Mouse (Mus musculus) layer of hippocampus, postnatal 36 days (tissue): ENCODE data around the gene Tubb5. TPM values are rescaled to one million over a fixed set of nuclear protein-coding genes. Genes with fewer than 3 reads are reported as not detected.
"Not testable (repeated sequence)": the region's sequence is repeated elsewhere in the genome, so short reads cannot be mapped to it uniquely, and the experiment has no call there.

ENCODE experiments used
- DNase-seq, 2 experiments: peaks; one replicate each; pipeline ENCODE4 v3.0.0; 2022
- total RNA-seq, 2 experiments: library from RNA; stranded (reverse); gene quantifications; 2 replicates each; pipeline ENCODE4 v1.2.3; 2021

Tubb5 gene
- total RNA-seq, 2 experiments from 2014 or later: 360 to 381 TPM

DNA sequence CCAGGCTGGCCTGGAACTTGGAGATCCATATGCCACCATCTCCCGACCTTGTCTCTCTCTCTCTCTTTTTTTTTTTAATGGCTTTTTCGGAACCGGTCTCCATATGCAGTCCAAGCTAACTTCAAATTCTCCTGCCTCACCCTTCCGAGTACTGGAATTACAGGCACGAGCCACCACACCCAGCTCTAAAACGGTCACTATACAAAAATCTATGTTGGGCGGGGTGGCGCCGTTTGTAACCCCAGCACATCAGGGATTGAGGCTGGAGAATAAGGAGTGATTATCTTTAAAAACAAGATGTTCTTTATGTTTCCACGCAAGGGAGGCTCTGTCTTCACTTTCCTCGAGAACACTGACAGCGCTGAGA lies 22.7 kb upstream of the Tubb5 start:
- no peak for DNase-seq

DNA sequence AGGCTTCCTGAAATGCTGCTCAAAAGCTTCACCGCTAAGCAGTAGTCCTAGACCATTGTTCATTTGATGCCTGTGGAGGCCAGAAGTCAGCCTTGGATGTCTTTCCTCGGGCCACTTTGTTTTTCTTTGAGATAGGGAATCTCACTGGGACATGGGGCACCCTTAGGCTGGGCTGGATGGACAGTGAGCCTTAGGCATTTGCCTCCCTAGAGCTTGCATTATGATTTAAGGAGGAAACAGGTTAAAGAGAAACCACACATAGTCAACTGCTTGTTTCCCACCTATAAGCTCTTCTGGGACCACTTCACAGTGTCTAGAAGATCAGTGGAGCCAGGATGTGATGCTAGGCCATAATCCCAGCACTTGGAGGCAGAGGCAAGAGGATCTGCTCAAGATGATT lies 21.7 kb upstream of the Tubb5 start:
- no peak for DNase-seq

DNA sequence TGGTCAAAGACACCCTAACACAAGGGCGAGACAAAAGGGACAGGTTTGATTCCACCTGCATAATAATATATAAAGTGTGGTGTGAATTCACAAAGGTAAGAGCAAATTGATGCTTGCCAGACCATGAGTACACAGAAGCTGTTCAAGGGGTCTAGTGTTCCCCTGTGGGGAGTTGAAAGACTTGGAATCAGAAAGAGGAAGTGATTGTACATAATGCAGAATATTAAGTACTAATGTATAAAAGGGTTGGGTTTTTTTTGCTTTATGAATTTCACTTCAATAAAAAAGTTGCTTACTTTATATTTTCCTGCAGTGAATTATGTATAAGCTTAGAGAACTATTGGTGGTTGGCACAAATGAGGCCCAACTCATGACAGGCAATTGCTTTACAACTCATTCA lies 21.3 kb upstream of the Tubb5 start:
- no peak for DNase-seq

DNA sequence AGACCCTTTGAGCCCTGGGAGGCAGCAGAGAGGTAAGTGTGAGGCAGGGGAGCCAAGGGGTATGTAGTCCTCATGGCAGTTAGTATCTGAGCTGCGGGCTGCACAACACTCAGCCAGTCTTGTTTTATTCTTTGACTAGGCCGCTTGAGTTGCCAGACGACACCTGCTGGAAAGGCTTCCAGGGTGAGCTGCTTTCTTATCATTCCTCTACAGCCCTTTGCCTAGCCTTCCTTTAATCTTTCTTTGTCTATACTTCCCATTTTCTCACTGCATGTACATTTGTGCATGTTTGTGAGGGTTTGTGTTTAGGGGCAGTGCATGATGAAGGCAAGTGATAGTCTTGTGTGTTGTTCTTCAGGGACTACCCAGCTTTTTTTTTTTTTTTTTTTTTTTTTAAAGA lies 12.9 kb upstream of the Tubb5 start:
- DNase-seq: no peak

DNA sequence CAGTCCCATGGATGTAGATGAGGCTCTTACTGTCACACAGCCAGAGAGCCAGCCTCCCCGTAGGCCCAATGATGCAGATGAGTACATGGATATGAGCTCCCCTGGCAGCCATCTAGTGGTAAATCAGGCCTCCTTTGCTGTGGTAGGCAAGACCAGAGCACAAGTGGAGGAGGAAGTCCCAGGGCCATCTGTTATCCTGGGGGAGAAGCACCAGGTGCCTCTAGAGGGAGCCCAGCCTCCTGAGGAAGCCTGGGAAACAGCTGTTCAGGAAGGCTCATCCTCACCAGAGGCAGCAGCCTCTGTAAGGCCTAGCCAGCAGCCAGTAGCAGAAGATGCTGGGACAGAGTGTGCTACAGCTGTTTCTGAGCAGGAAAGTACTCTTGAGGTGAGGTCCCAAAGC lies 10.0 kb upstream of the Tubb5 start:
- no peak for DNase-seq

DNA sequence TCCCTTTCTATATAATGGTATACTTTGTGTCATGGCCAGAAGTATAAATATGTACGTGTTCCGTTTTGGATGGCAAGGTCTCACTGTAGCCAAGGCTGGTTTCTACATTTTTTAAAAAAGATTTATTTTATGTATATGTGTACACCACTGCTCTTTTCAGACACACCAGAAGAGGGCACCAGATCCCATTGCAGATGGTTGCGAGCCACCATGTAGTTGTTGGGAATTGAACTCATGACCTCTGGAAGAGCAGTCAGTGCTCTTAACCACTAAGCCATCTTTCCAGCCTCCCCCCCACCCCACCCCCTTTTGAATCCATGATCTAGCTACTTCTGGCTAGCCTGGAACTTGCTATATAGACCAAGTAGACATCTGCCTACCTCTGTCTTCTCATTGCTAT lies 5.4 kb upstream of the Tubb5 start:
- DNase-seq: no peak

DNA sequence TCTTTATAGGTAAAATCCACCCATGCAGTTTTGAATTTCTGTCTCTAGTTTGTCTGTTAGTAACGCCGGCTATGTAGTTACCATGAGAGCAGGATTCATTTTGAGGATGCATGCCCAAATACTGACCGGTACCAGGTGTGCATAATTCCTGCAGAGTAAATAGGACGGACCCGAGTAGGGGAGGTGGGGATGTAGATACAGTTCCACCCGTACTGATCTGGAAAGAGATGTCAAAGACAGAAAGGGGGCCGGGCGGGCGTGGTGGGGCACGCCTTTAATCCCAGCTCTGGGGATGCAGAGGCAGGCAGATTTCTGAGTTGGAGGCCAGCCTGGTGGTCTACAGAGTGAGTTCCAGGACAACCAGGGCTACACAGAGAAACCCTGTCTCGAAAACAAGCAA lies 3.9 kb upstream of the Tubb5 start:
- no peak for DNase-seq

DNA sequence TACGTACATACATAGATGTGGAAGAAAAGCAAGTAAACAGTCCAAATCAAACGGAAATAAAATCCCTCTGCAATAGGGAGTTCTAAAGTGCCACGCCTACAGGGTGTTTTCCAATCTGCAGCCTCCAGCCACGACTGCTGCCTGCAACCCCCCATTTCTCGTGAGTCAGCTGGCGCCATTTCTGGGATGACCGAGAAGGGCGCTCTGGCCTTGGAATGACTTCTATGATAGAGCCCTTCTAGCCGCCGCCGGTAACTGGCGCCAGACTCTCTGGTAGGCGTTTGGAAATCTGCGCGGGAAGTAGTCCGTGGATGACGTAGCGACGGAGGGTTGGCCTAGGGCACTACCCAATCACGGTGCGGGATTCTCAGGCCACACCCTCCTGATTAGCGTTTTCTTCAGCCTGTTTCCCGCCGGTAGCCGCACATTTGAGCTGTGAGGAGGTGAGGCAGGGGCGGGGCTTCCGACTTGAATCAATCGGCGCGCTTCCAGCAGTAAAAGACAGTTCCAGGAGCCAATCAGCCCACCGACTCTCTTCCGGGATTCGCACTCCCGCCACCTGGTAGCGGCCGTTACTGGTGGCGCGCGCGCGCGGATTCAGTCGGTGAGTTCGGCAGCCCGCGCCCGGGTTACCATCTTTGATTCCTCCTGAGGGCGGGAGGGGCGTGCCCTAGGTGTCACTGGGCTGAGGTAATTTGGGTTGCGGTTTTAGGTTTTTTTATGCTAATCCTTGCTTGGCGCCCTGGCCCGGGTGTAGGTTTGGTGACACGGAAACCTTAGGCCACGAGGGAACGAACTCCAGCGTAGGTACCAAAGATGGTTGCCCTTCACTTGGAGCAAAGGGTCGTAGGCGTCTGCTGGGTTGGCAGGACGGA lies 3.2 kb upstream of the Tubb5 start, which contains the start of gene Mdc1:
Gene Mdc1, plus strand, starts transcription at position 440 of the 875 bp plus-strand sequence.
- DNase-seq: peak; percentile 100

DNA sequence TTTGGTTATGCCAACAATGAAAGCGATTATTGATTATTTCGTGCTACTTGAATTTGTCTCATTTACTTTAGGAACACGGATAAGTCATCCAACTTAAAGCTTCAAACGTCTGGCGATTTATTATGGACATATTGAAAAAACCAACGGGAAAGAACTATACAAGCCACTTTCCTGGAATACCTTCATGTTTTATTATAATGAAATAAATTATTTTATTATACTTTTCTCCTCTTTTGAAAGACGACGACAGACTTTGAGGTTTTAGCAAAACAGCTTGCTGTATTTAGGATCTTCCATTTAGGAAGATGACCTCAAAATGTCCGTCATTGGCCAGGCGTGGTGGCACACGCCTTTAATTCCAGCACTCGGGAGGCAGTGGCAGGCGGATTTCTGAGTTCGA lies 2.5 kb upstream of the Tubb5 start:
- DNase-seq: no peak

DNA sequence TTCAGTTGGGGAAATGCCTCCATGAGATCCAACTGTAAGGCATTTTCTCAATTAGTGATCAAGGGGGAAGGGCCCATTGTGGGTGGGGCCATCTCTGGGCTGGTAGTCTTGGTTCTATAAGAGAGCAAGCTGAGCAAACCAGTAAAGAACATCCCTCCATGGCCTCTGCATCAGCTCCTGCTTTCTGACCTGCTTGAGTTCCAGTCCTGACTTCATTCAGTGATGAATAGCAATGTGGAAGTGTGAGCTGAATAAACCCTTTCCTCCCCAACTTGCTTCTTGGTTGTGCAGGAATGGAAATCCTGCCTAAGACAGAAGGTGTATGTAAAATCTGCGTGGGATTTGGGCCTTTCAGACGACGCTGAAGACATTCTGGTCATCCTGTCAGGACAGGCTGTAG lies 896 bp upstream of the Tubb5 start:
- not testable (repeated sequence) for DNase-seq

DNA sequence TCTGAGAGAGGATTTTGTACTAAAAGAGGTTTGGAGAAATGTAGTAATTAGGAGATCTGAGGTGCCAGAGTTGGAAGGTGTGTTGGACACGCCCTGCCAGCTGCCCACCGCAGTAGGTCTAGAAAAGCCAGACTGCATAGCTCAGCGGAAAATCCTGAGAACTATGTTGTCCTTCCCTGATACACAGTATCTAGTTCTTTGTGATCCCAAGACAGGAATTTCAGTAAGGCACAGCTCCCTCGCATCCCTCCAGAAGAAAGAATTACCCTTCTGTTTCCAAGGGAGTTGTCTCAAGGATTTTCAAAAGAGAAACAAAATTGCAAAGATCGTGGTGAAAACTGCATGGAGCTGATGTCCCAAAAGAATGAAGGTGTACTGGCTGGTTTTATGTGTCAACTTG lies 464 bp upstream of the Tubb5 start:
- no peak for DNase-seq

DNA sequence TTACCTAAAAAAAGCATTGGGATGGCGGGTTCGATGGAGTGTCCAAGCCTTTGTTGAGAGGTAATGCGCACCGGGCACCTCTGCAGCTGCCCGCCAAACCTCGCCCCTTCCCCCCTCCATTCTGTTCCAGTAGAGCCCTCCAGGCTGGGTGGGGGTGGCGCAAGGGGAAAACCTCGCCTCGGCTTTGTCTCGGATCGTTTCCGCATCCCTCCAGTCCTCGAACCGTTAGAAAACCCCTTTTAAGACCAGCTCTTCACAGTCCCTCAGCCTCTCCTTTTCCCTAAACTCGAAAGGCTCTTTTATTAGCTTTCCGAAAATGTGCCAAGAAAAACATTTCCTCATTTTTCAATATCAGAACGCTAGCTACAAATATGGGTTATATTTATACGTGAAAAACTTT lies 619 bp downstream of the Tubb5 start:
- DNase-seq: peak in 1 of 2 experiments; percentile 50

DNA sequence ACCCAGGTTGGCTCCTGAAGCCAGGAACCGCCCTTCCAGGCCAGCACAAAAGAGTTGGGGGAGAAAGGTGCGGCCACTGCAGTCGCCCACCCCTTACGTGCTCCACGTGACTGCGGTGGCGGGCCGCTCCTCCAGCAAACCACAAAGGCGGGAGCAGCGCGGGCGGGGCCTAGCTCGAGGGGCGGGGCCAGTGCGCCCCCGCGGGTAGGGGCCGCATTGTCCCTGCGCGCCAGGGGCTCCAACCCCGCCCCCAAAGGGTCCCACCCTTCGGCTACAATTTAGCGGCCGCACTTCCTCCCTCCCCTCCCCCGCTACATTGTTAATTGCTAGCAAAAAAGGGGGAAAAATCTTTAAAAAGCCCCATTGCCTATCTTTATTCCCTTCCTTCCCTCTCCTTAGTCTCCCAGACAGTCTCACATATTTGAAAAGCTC lies 1.1 kb downstream of the Tubb5 start:
- peak; percentile 78 to 82 for DNase-seq

DNA sequence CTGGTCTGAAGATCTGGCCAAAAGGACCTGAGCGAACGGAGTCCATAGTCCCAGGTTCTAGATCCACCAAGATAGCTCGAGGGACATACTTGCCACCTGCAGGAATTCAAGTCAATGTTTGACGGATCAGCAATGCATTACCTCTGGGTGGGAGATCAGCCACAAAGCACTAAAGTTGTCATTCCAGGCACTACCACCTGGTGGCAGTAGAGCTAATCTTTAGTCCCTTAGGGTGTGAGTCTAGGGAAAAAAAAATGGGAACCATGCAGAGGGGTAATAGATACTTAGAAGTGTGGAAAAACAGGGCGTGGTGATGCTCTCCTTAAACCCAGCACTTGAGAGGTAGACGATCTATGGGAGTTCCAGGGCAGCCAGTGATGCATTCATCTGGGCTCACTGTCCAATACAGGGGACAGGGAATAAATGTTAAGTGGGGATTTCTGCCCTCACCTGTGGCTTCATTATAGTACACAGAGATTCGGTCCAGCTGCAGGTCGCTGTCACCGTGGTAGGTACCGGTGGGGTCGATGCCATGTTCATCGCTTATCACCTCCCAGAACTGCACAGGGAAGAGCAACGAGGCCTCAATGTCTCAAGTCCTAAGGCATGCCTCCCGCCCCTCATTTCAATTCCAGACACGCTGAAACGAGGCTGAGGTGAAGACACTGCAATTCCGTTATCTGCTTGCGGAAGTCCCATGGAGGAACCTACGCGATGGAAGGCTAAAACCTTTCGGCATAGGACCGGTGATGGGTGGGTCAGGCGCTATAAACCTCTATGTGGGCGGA lies 1.7 kb downstream of the Tubb5 start:
- DNase-seq: peak; percentile 76 to 82

DNA sequence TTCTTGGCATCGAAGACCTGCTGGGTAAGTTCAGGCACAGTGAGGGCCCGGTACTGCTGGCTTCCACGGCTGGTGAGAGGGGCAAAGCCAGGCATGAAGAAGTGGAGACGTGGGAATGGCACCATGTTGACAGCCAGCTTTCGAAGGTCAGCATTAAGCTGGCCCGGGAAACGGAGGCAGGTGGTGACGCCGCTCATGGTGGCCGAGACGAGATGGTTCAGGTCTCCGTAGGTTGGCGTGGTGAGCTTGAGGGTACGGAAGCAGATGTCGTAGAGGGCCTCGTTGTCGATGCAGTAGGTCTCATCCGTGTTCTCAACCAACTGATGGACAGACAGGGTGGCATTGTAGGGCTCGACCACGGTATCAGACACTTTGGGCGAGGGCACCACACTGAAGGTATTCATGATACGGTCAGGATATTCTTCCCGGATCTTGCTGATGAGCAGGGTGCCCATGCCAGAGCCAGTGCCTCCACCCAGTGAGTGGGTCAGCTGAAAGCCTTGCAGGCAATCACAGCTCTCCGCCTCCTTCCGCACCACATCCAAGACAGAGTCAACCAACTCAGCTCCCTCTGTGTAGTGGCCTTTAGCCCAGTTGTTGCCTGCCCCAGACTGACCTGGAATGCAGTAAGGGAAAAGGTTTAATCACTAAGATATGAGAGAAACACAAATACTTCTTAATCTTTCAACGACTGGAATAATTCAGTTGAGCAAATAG lies 2.5 kb downstream of the Tubb5 start:
- DNase-seq: no peak

DNA sequence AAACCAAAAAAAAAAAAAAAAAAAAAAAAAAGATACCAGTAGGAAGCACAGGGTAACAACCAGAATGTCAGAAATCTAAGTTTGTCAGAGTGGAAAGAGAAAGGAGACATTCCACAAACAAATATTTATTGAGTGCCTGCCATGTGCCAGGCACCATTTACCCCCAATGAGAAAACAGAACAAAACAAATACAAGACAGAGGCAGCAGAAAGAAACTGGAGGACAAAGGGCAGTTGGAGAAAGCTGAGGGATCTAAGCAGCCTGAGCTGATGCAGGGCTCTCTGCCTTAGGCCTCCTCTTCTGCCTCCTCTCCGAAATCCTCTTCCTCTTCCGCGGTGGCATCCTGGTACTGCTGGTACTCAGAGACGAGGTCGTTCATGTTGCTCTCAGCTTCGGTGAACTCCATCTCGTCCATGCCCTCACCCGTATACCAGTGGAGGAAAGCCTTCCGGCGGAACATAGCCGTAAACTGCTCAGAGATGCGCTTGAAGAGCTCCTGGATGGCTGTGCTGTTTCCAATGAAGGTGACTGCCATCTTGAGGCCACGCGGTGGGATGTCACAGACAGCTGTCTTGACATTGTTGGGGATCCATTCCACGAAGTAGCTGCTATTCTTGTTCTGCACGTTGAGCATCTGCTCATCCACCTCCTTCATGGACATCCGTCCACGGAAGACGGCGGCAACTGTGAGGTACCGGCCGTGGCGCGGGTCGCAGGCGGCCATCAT lies 3.2 kb downstream of the Tubb5 start:
- peak in 1 of 2 experiments; percentile 29 for DNase-seq

DNA sequence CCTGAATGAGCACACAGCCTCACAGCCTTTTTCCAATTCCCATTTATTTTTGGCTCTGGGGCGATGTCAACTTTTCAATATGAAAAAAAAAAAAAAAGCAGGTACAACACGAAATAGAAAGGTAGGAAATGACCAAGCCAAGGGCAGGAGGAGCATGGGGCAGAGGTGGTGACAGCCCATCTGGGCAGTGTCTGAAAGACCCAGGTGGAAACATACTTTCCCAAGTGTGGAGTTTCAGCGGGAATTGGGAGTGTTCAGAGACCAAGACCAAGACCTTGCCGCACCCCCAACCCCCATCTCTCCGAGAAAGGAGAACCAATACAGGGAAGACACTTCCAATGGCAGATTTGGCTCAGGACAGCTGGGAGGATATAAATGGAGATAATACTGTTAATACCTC lies 4.2 kb downstream of the Tubb5 start:
- no peak for DNase-seq

DNA sequence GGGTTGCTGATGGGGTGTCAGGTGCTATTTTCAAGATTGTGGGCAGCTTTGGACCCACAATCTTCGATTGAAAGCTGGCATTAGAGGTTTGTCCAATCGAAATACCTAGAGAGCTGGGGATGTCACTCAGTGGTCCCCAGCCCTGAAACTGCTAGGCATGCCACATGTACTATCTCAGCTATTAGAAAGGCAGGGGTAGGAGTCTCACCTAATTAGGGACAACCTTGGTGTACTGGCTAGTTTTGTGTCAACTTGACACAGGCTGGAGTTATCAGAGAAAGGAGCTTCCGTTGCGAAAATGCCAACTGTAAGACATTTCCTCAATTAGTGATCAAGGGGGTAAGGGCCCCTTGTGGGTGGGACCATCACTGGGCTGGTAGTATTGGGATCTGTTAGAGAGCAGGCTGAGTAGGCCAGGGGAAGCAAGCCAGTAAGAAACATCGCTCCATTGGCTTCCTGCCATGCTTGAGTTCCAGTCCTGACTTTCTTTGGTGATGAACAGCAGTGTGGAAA lies 4.8 kb downstream of the Tubb5 start:
- DNase-seq: no peak

DNA sequence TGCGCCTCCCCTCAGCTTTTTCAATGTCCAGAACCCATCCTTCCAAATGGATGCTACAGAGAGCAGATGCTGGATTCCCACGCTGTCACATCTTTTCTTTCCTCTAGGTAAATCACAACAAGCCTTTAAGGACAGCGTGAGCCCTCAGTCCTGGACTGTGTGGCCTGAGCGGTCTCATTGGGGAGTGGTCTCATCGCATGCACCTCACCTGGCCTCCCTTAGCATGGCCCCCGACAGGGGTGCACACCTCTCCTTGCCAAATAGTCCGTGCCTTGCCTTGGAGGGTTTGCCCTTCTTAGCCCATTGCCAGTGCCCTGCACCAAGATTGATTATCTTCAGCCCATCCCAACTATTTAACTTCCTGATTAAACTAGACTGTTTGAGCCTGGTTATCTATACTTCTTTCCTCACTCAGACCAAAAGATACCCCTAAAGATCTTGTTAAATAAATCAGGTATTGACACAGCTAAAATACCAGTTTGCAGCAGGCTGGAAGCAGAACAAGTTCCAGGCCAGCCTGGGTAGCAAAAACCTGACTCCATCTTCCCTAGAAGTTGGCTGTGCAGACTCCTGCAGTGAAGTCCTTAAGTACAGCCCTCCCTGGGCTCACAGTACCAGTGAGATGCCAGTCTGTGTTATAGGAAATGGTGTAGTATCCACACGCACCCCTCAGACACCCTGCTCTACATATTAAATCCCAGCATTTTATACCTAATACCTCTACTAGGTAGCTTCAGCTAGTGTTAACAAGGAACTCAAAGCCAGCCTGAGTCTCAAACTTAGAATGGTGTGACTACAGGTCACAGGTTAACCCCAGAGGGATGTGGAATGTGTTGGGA lies 5.5 kb downstream of the Tubb5 start:
- no peak for DNase-seq

DNA sequence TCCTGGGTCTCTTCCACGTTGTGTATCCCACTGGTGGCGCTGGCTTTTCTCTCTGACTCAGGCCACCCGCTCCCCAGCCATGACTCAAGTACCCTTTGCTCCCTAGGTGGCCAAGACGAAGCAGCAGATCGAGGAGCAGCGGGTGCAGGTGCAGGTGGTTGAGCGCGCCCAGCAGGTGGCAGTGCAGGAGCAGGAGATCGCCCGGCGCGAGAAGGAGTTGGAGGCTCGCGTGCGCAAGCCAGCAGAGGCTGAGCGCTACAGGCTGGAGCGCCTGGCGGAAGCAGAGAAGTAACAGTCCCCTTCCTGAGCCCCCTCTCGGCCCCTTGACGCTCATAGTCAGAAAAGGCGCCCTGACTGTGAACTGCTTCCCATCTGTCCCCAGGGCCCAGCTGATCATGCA lies 8.4 kb downstream of the Tubb5 start:
- peak; percentile 76 to 80 for DNase-seq
